Mouse (Mus musculus) liver, embryonic 15.5 days (tissue): Measurements from ENCODE around the gene Tcte1. TPM values are rescaled to one million over a fixed set of nuclear protein-coding genes. Genes with fewer than 3 reads are reported as not detected.
A peak's percentile ranks its signal among the peaks of the same experiment; 100 is the strongest.

ENCODE experiments used
- ATAC-seq: fragments of 200-750 bp; cut with Nextera tagmentation; 2 replicates; pipeline ENCODE4 v1.8.0; 2017; ENCODE audit warnings: moderate number of reproducible peaks, mild to moderate bottlenecking, moderate library complexity; ENCODE audit not compliant: insufficient read depth
- H3K27ac ChIP-seq: fragments of 300-500 bp; sonication (generic); replicated peaks from 2 replicates; pipeline ENCODE4 v1.5.1; 2015; ENCODE audit warnings: mild to moderate bottlenecking, inconsistent platforms
- H3K27me3 ChIP-seq: fragments of 300-500 bp; sonication (generic); 2 replicates; pipeline ENCODE4 v1.6.1; 2015; ENCODE audit warnings: mild to moderate bottlenecking, inconsistent platforms
- H3K36me3 ChIP-seq: fragments of 300-500 bp; sonication (generic); replicated peaks from 2 replicates; pipeline ENCODE4 v1.6.1; 2015; ENCODE audit warnings: moderate library complexity, mild to moderate bottlenecking, inconsistent platforms
- H3K4me1 ChIP-seq: fragments of 300-500 bp; sonication (generic); replicated peaks from 2 replicates; pipeline ENCODE4 v1.6.1; 2015; ENCODE audit warnings: inconsistent platforms
- H3K4me2 ChIP-seq: fragments of 300-500 bp; sonication (generic); 2 replicates; pipeline ENCODE4 v1.6.1; 2015; ENCODE audit warnings: moderate library complexity, mild to moderate bottlenecking, inconsistent platforms
- H3K4me3 ChIP-seq: fragments of 300-500 bp; sonication (generic); replicated peaks from 2 replicates; pipeline ENCODE4 v1.5.1; 2015; ENCODE audit warnings: mild to moderate bottlenecking, inconsistent platforms
- H3K9ac ChIP-seq: fragments of 300-500 bp; sonication (generic); 2 replicates; pipeline ENCODE4 v1.6.1; 2015; ENCODE audit warnings: moderate library complexity, mild to moderate bottlenecking, inconsistent platforms
- H3K9me3 ChIP-seq: fragments of 300-500 bp; sonication (generic); replicated peaks from 2 replicates; pipeline ENCODE4 v1.6.1; 2016; ENCODE audit warnings: inconsistent platforms
- WGBS: fragments of 180-500 bp; shearing (Covaris S2); methylation state at CpG from one replicate; pipeline ENCODE4 v1.1.7; 2015; ENCODE audit warnings: mixed read lengths; ENCODE audit not compliant: insufficient replicate concordance; 5-methylcytosine and 5-hydroxymethylcytosine counted together
- polyA plus RNA-seq: library from polyadenylated mRNA; unstranded; fragments of >200 nt; fragmentation: Nextera tagmentation; extraction: Ambion mirVana; gene quantifications from 2 replicates; pipeline ENCODE4 v1.2.1, GENCODE M21; 2015

Tcte1 gene
- polyA plus RNA-seq, result 0.05 TPM in 1 of 2 replicates, not detected in the other

- Histone ChIP-seq H3K9ac (no peak within 1 kb of the TSS), H3K27ac (no peak within 1 kb of the TSS), H3K4me2 (peak within 1 kb of the TSS; percentile 41), H3K4me3 (no peak within 1 kb of the TSS; the same call in 1 of the 2 replicates), H3K4me1 (no peaks in the 10 kb centered on the region; the same call in 1 of the 2 replicates), H3K9me3 (no peaks in the 10 kb centered on the region), H3K36me3 (no peaks in the 10 kb centered on the region; the same call in 1 of the 2 replicates), H3K27me3 (peaks cover 46% of the 10 kb centered on the region)
- WGBS, result under 1% methylated on average over 21 of the region's 21 CpGs
- ATAC-seq, result no peak
Observed at GRCm38 (mm10) chr17:45523263-45523662, at the start of gene Tcte1. Gene Tcte1 (plus strand): TSS chr17:45523434.

- H3K4me2 ChIP-seq, result no peak overlapping the region
- WGBS, result 58% methylated on average over 6 of the region's 6 CpGs
- H3K4me3 ChIP-seq, result no peak overlapping the region
- no peak overlapping the region for H3K9ac ChIP-seq
- H3K27me3 ChIP-seq, result peaks cover 52% of the 10 kb centered on the region
- no peaks in the 10 kb centered on the region for H3K36me3 ChIP-seq
- H3K27ac ChIP-seq, result no peak overlapping the region
- ATAC-seq, result no peak
- H3K9me3 ChIP-seq, result no peaks in the 10 kb centered on the region
- peaks cover 14% of the 10 kb centered on the region for H3K4me1 ChIP-seq
Observed at GRCm38 (mm10) chr17:45473667-45474066, 49.6 kb upstream of the Tcte1 start.

GRCm38 (mm10) chr17:45474146-45474545 lies 49.1 kb upstream of the Tcte1 start:
- Histone ChIP-seq H3K4me3 (no peak overlapping the region), H3K9ac (no peak overlapping the region), H3K4me2 (peak overlapping the region; percentile 53; the same call in 1 of the 2 replicates), H3K27ac (no peak overlapping the region), H3K9me3 (no peaks in the 10 kb centered on the region), H3K4me1 (peaks cover 14% of the 10 kb centered on the region), H3K27me3 (peaks cover 56% of the 10 kb centered on the region), H3K36me3 (no peaks in the 10 kb centered on the region)
- no peak for ATAC-seq
- WGBS, result 56% methylated on average over 8 of the region's 8 CpGs

GRCm38 (mm10) chr17:45474669-45475465 lies 48.4 kb upstream of the Tcte1 start, which contains the start of gene Spats1:
Gene Spats1 (minus strand): TSS chr17:45475415.
- WGBS, result 5% methylated on average over 30 of the region's 30 CpGs
- ATAC-seq, result no peak
- Histone ChIP-seq H3K4me2 (peak within 1 kb of the TSS; percentile 53), H3K9ac (no peak within 1 kb of the TSS), H3K36me3 (no peaks in the 10 kb centered on the region), H3K9me3 (no peaks in the 10 kb centered on the region), H3K4me1 (peaks cover 14% of the 10 kb centered on the region), H3K4me3 (peak within 1 kb of the TSS; percentile 35), H3K27me3 (peaks cover 59% of the 10 kb centered on the region), H3K27ac (no peak within 1 kb of the TSS)

GRCm38 (mm10) chr17:45478234-45478825 lies 44.9 kb upstream of the Tcte1 start:
- H3K27ac ChIP-seq, result no peak overlapping the region
- no peak overlapping the region for H3K4me3 ChIP-seq
- peaks cover 55% of the 10 kb centered on the region for H3K27me3 ChIP-seq
- no peaks in the 10 kb centered on the region for H3K36me3 ChIP-seq
- peak overlapping the region; percentile 41 for H3K4me2 ChIP-seq
- H3K9ac ChIP-seq, result no peak overlapping the region
- 2% methylated on average over 12 of the region's 12 CpGs for WGBS
- H3K9me3 ChIP-seq, result no peaks in the 10 kb centered on the region
- no peak for ATAC-seq
- H3K4me1 ChIP-seq, result peaks cover 14% of the 10 kb centered on the region

GRCm38 (mm10) chr17:45480429-45480828 lies 42.8 kb upstream of the Tcte1 start:
- no peak for ATAC-seq
- H3K9me3 ChIP-seq, result no peaks in the 10 kb centered on the region
- H3K4me3 ChIP-seq, result no peak overlapping the region
- WGBS, result 24% methylated on average over 2 of the region's 2 CpGs
- H3K4me1 ChIP-seq, result peaks cover 5% of the 10 kb centered on the region; the same call in 1 of the 2 replicates
- no peak overlapping the region for H3K27ac ChIP-seq
- H3K27me3 ChIP-seq, result peaks cover 34% of the 10 kb centered on the region
- no peak overlapping the region for H3K4me2 ChIP-seq
- H3K9ac ChIP-seq, result no peak overlapping the region
- no peaks in the 10 kb centered on the region for H3K36me3 ChIP-seq

GRCm38 (mm10) chr17:45485581-45485980 lies 37.7 kb upstream of the Tcte1 start:
- H3K36me3 ChIP-seq, result no peaks in the 10 kb centered on the region
- H3K27ac ChIP-seq, result no peak overlapping the region
- H3K27me3 ChIP-seq, result peaks cover 3% of the 10 kb centered on the region; the same call in 1 of the 2 replicates
- H3K4me3 ChIP-seq, result no peak overlapping the region
- H3K9ac ChIP-seq, result no peak overlapping the region
- ATAC-seq, result no peak
- no peak overlapping the region for H3K4me2 ChIP-seq
- H3K9me3 ChIP-seq, result no peaks in the 10 kb centered on the region
- WGBS, result 67% methylated on average over 7 of the region's 7 CpGs
- H3K4me1 ChIP-seq, result no peaks in the 10 kb centered on the region

GRCm38 (mm10) chr17:45487216-45487615 lies 36.0 kb upstream of the Tcte1 start:
- no peak overlapping the region for H3K9ac ChIP-seq
- H3K4me2 ChIP-seq, result no peak overlapping the region
- no peak for ATAC-seq
- peaks cover 3% of the 10 kb centered on the region for H3K27me3 ChIP-seq
- H3K4me3 ChIP-seq, result no peak overlapping the region
- H3K36me3 ChIP-seq, result no peaks in the 10 kb centered on the region
- no peaks in the 10 kb centered on the region for H3K4me1 ChIP-seq
- H3K9me3 ChIP-seq, result no peaks in the 10 kb centered on the region
- H3K27ac ChIP-seq, result no peak overlapping the region
- WGBS, result 8% methylated on average over 5 of the region's 5 CpGs

- no peak for ATAC-seq
- Histone ChIP-seq H3K4me2 (no peak overlapping the region), H3K4me1 (no peaks in the 10 kb centered on the region), H3K4me3 (no peak overlapping the region), H3K27ac (no peak overlapping the region), H3K9me3 (no peaks in the 10 kb centered on the region), H3K36me3 (no peaks in the 10 kb centered on the region), H3K9ac (no peak overlapping the region), H3K27me3 (peaks cover 11% of the 10 kb centered on the region)
- WGBS, result 62% methylated on average over 23 of the region's 23 CpGs
Observed at GRCm38 (mm10) chr17:45488321-45489254, 34.6 kb upstream of the Tcte1 start.

- no peaks in the 10 kb centered on the region for H3K4me1 ChIP-seq
- H3K27me3 ChIP-seq, result peaks cover 16% of the 10 kb centered on the region
- no peak overlapping the region for H3K27ac ChIP-seq
- H3K36me3 ChIP-seq, result no peaks in the 10 kb centered on the region
- H3K4me3 ChIP-seq, result no peak overlapping the region
- no peak for ATAC-seq
- H3K9ac ChIP-seq, result no peak overlapping the region
- H3K4me2 ChIP-seq, result no peak overlapping the region
- H3K9me3 ChIP-seq, result no peaks in the 10 kb centered on the region
- WGBS, result 67% methylated on average over 6 of the region's 6 CpGs
Observed at GRCm38 (mm10) chr17:45489736-45490135, 33.5 kb upstream of the Tcte1 start.
